Comparison of ENCODE assay signal across 8 mouse cellular contexts in genomic region chr10:80347514-80347967, GRCm38 (mm10). TPM values are rescaled to one million over a fixed set of nuclear protein-coding genes. Genes with fewer than 3 reads are reported as not detected.
DNase-seq lines count a peak whose midpoint lies in the region; ATAC-seq and TF ChIP-seq lines count a peak whose summit lies in the region.

No protein-coding gene starts in this region.

- no peak for DNase-seq in left cerebral cortex, adult 2 months (ENCODE audit: extremely low spot score in 1 of 2, low spot score in 2 of 2)
- no peak for DNase-seq in left cerebral cortex, adult 9 months (ENCODE audit: low spot score in 2 of 2)
- no peak for DNase-seq in urinary bladder, adult 18-20 months (ENCODE audit: low spot score in 2 of 2)
- no peak for DNase-seq in forebrain, embryonic 11.5 days (ENCODE audit: low spot score)
- no peak for DNase-seq in right cerebral cortex, adult 18-20 months

- no peak overlapping the region for H3K27ac ChIP-seq in left cerebral cortex, adult 2 months
- H3K27ac ChIP-seq in cortical plate, adult 2 months (ENCODE audit: insufficient read depth, low read length) = no peak overlapping the region
- H3K27ac ChIP-seq in hindbrain, embryonic 16.5 days (ENCODE audit: low read depth, low read length) = no peak overlapping the region
- H3K27ac ChIP-seq in neural tube, embryonic 12.5 days = no peak overlapping the region
- no peak overlapping the region for H3K27ac ChIP-seq in forebrain, embryonic 11.5 days (ENCODE audit: low read depth, low read length)

- H3K36me3 ChIP-seq in hindbrain, embryonic 16.5 days (ENCODE audit: control insufficient read depth, insufficient read depth, low read length) = no peaks in the 10 kb centered on the region
- H3K36me3 ChIP-seq in neural tube, embryonic 12.5 days = no peaks in the 10 kb centered on the region
- H3K36me3 ChIP-seq in forebrain, embryonic 11.5 days (ENCODE audit: control insufficient read depth, insufficient read depth, low read length) = no peaks in the 10 kb centered on the region

- TF ChIP-seq CTCF in left cerebral cortex, adult 2 months (IDR thresholded peaks at IDR 0.05) = no peak
- TF ChIP-seq CTCF in cortical plate, adult 2 months (IDR thresholded peaks at IDR 0.05; ENCODE audit: extremely low read depth, insufficient read depth, low read length) = no peak

- no peak for TF ChIP-seq POLR2A in cortical plate, adult 2 months (IDR thresholded peaks at IDR 0.05; ENCODE audit: extremely low read depth, insufficient read depth, low read length)

- H3K27me3 ChIP-seq in hindbrain, embryonic 16.5 days (replicated peaks; ENCODE audit: control insufficient read depth, insufficient read depth, low read length) = peaks cover 72% of the 10 kb centered on the region
- H3K27me3 ChIP-seq in neural tube, embryonic 12.5 days (replicated peaks) = peaks cover 94% of the 10 kb centered on the region
- H3K27me3 ChIP-seq in forebrain, embryonic 11.5 days (ENCODE audit: control insufficient read depth, insufficient read depth, low read length) = peaks cover 82% of the 10 kb centered on the region

- ATAC-seq in hindbrain, embryonic 16.5 days = no peak
- no peak for ATAC-seq in neural tube, embryonic 12.5 days (ENCODE audit: low FRiP score, low read depth)
- no peak for ATAC-seq in forebrain, embryonic 11.5 days (replicated peaks; ENCODE audit: low FRiP score)

- 12% methylated on average over 17 of the region's 17 CpGs for WGBS in hindbrain, embryonic 16.5 days
- WGBS in neural tube, embryonic 12.5 days = 14% methylated on average over 17 of the region's 17 CpGs
- 16% methylated on average over 17 of the region's 17 CpGs for WGBS in forebrain, embryonic 11.5 days

- H3K4me3 ChIP-seq in left cerebral cortex, adult 2 months = peak overlapping the region; percentile 38
- peak overlapping the region; percentile 21; the same call in 1 of the 2 replicates for H3K4me3 ChIP-seq in cortical plate, adult 2 months (ENCODE audit: insufficient read depth, low read length)
- H3K4me3 ChIP-seq in hindbrain, embryonic 16.5 days (ENCODE audit: low read length) = no peak overlapping the region
- H3K4me3 ChIP-seq in neural tube, embryonic 12.5 days = no peak overlapping the region
- no peak overlapping the region for H3K4me3 ChIP-seq in forebrain, embryonic 11.5 days (ENCODE audit: low read depth, low read length)

- H3K9ac ChIP-seq in hindbrain, embryonic 16.5 days (ENCODE audit: low read depth, low read length) = no peak overlapping the region
- no peak overlapping the region for H3K9ac ChIP-seq in neural tube, embryonic 12.5 days
- H3K9ac ChIP-seq in forebrain, embryonic 11.5 days (ENCODE audit: low read length) = no peak overlapping the region

- H3K4me1 ChIP-seq in cortical plate, adult 2 months (ENCODE audit: control insufficient read depth, insufficient read depth, low read length) = peaks cover 2% of the 10 kb centered on the region; the same call in 1 of the 2 replicates
- peaks cover 12% of the 10 kb centered on the region for H3K4me1 ChIP-seq in hindbrain, embryonic 16.5 days (ENCODE audit: control insufficient read depth, insufficient read depth, low read depth, low read length)
- H3K4me1 ChIP-seq in neural tube, embryonic 12.5 days = peaks cover 34% of the 10 kb centered on the region
- H3K4me1 ChIP-seq in forebrain, embryonic 11.5 days (replicated peaks; ENCODE audit: control insufficient read depth, insufficient read depth, low read length) = peaks cover 6% of the 10 kb centered on the region

- H3K9me3 ChIP-seq in hindbrain, embryonic 16.5 days (ENCODE audit: control insufficient read depth, low read length) = no peaks in the 10 kb centered on the region
- H3K9me3 ChIP-seq in neural tube, embryonic 12.5 days = no peaks in the 10 kb centered on the region
- no peaks in the 10 kb centered on the region for H3K9me3 ChIP-seq in forebrain, embryonic 11.5 days (ENCODE audit: control insufficient read depth, low read length)

- H3K4me2 ChIP-seq in hindbrain, embryonic 16.5 days (ENCODE audit: low read length) = peak overlapping the region; percentile 34; the same call in 1 of the 2 replicates
- H3K4me2 ChIP-seq in neural tube, embryonic 12.5 days (replicated peaks) = peak overlapping the region; percentile 43
- no peak overlapping the region; the same call in 1 of the 2 replicates for H3K4me2 ChIP-seq in forebrain, embryonic 11.5 days (ENCODE audit: low read depth, low read length, severe bottlenecking)

- intact Hi-C loops in left cerebral cortex, adult 2 months (cut with DNase I) = no loop called here

RNA-seq across cellular contexts. Expression of gene Adamtsl5, which starts 0.7 kb away (rescaled TPM):
- 10 to 100 TPM in 1 of 2 experiments, 1 to 10 TPM in 1; 7.9 to 11.1 TPM for total RNA-seq in left cerebral cortex, adult 2 months (2021)
- polyA plus RNA-seq in cortical plate, adult 2 months (2012; rRNA removed) = 7.9 and 9.4 TPM in 2 replicates
- 1.1 and 1.8 TPM in 2 replicates for polyA plus RNA-seq in hindbrain, embryonic 16.5 days (2015; fragmentation: Nextera tagmentation; extraction: Ambion mirVana)
- 0.50 and 1.1 TPM in 2 replicates for polyA plus RNA-seq in neural tube, embryonic 12.5 days (2016; fragmentation: Nextera tagmentation; extraction: Ambion mirVana)
- 0.51 and 0.76 TPM in 2 replicates for polyA plus RNA-seq in forebrain, embryonic 11.5 days (2014; fragmentation: Nextera tagmentation; extraction: Ambion mirVana)

RNA-seq across cellular contexts. Expression of gene Plk5, which starts 8.7 kb away (rescaled TPM):
- total RNA-seq in left cerebral cortex, adult 2 months (2021) = 10 to 100 TPM; 27.3 to 37.9 TPM
- 36.3 and 40.3 TPM in 2 replicates for polyA plus RNA-seq in cortical plate, adult 2 months (2012; rRNA removed)
- polyA plus RNA-seq in hindbrain, embryonic 16.5 days (2015; fragmentation: Nextera tagmentation; extraction: Ambion mirVana) = 9.3 and 11.0 TPM in 2 replicates
- 0.29 and 0.49 TPM in 2 replicates for polyA plus RNA-seq in neural tube, embryonic 12.5 days (2016; fragmentation: Nextera tagmentation; extraction: Ambion mirVana)
- polyA plus RNA-seq in forebrain, embryonic 11.5 days (2014; fragmentation: Nextera tagmentation; extraction: Ambion mirVana) = 0.36 and 0.87 TPM in 2 replicates

RNA-seq across cellular contexts. Expression of gene Reep6, which starts 17.8 kb away (rescaled TPM):
- total RNA-seq in left cerebral cortex, adult 2 months (2021) = 10 to 100 TPM; 13.5 to 13.6 TPM
- polyA plus RNA-seq in cortical plate, adult 2 months (2012; rRNA removed) = 5.7 and 6.3 TPM in 2 replicates
- 7.5 and 7.6 TPM in 2 replicates for polyA plus RNA-seq in hindbrain, embryonic 16.5 days (2015; fragmentation: Nextera tagmentation; extraction: Ambion mirVana)
- 3.4 and 3.6 TPM in 2 replicates for polyA plus RNA-seq in neural tube, embryonic 12.5 days (2016; fragmentation: Nextera tagmentation; extraction: Ambion mirVana)
- polyA plus RNA-seq in forebrain, embryonic 11.5 days (2014; fragmentation: Nextera tagmentation; extraction: Ambion mirVana) = 7.0 and 8.0 TPM in 2 replicates

RNA-seq across cellular contexts. Expression of gene Pcsk4, which starts 18.2 kb away (rescaled TPM):
- total RNA-seq in left cerebral cortex, adult 2 months (2021) = 1 to 10 TPM; 4.0 to 5.4 TPM
- polyA plus RNA-seq in cortical plate, adult 2 months (2012; rRNA removed) = 13.1 and 13.9 TPM in 2 replicates
- polyA plus RNA-seq in hindbrain, embryonic 16.5 days (2015; fragmentation: Nextera tagmentation; extraction: Ambion mirVana) = 8.1 and 8.5 TPM in 2 replicates
- polyA plus RNA-seq in neural tube, embryonic 12.5 days (2016; fragmentation: Nextera tagmentation; extraction: Ambion mirVana) = 2.2 and 2.3 TPM in 2 replicates
- 3.8 and 4.5 TPM in 2 replicates for polyA plus RNA-seq in forebrain, embryonic 11.5 days (2014; fragmentation: Nextera tagmentation; extraction: Ambion mirVana)

RNA-seq across cellular contexts. Expression of gene 2310011J03Rik, which starts 27.2 kb away (rescaled TPM):
- 10 to 100 TPM; 26.3 to 26.9 TPM for total RNA-seq in left cerebral cortex, adult 2 months (2021)
- 51.9 and 52.3 TPM in 2 replicates for polyA plus RNA-seq in cortical plate, adult 2 months (2012; rRNA removed)
- 31.7 and 32.8 TPM in 2 replicates for polyA plus RNA-seq in hindbrain, embryonic 16.5 days (2015; fragmentation: Nextera tagmentation; extraction: Ambion mirVana)
- polyA plus RNA-seq in neural tube, embryonic 12.5 days (2016; fragmentation: Nextera tagmentation; extraction: Ambion mirVana) = 37.7 and 41.1 TPM in 2 replicates
- 39.7 and 45.2 TPM in 2 replicates for polyA plus RNA-seq in forebrain, embryonic 11.5 days (2014; fragmentation: Nextera tagmentation; extraction: Ambion mirVana)

Comparison
In these comparisons a context has a peak if more than half of its experiments do, and no peak if none do; other contexts are left out.
1. H3K4me3 ChIP-seq: peak in left cerebral cortex, adult 2 months (single experiment) and cortical plate, adult 2 months (single experiment); none in hindbrain, embryonic 16.5 days (single experiment), neural tube, embryonic 12.5 days (single experiment) and forebrain, embryonic 11.5 days (single experiment).